Mouse (Mus musculus) gastrocnemius, adult 2 months (tissue): Measurements from ENCODE around the gene Chrne. TPM values are rescaled to one million over a fixed set of nuclear protein-coding genes. Genes with fewer than 3 reads are reported as not detected.

ENCODE experiments used
- DNase-seq: peaks from one replicate; pipeline ENCODE4 v3.0.0; 2022
- H3K27ac ChIP-seq: fragments of 200-600 bp; 2 replicates; pipeline ENCODE4 v1.8.1; 2022; ENCODE audit warnings: mild to moderate bottlenecking
- H3K4me3 ChIP-seq: fragments of 200-600 bp; 2 replicates; pipeline ENCODE4 v1.8.1; 2022; ENCODE audit warnings: mild to moderate bottlenecking, moderate library complexity
- CTCF ChIP-seq: fragments of 200-600 bp; IDR thresholded peaks from 2 replicates; pipeline ENCODE4 v1.8.1; 2022; ENCODE audit warnings: antibody characterized with exemption, mild to moderate bottlenecking, moderate library complexity
- intact Hi-C: fragments of 180-260 bp; cut with DNase I; formaldehyde crosslinking; loops from one replicate; pipeline ENCODE4 v1.15.1; 2025
- total RNA-seq, 2 experiments: library from RNA; stranded (reverse); gene quantifications; 2 replicates each; pipeline ENCODE4 v1.2.3; 2021

Chrne gene
- total RNA-seq, 2 experiments from 2014 or later: 11.0 to 18.4 TPM

GRCm38 (mm10) chr11:70649185-70649734 lies 30.2 kb upstream of the Chrne start:
- no peak for DNase-seq
- Histone ChIP-seq H3K4me3 (peak overlapping the region; percentile 91), H3K27ac (peak overlapping the region; percentile 92; the same call in 1 of the 2 replicates)
- no peak for TF ChIP-seq CTCF
- intact Hi-C loops: loop anchor here (2.0 to 10.0 kb wide), 2 partner anchors 50 to 654 kb away; partner anchors contain the start of genes Gabarap and Phf23

- intact Hi-C loops: loop anchor here (2.0 to 10.0 kb wide), 2 partner anchors 50 to 654 kb away; partner anchors contain the start of genes Gabarap and Phf23
These were observed 29.5 kb upstream of the Chrne start for GRCm38 (mm10) chr11:70648512-70648911.

GRCm38 (mm10) chr11:70647716-70648420 lies 28.9 kb upstream of the Chrne start:
- Histone ChIP-seq H3K27ac (peak overlapping the region; percentile 94), H3K4me3 (peak overlapping the region; percentile 91)
- peak; percentile 60 for DNase-seq
- intact Hi-C loops: loop anchor here (2.0 to 10.0 kb wide), 2 partner anchors 51 to 653 kb away; partner anchors contain the start of genes Gabarap and Phf23
- no peak for TF ChIP-seq CTCF

More at GRCm38 (mm10) chr11:70648512-70648911, 29.5 kb upstream of the Chrne start:
- H3K4me3 ChIP-seq: peak overlapping the region; percentile 91
- no peak for TF ChIP-seq CTCF
- DNase-seq: no peak
- H3K27ac ChIP-seq: peak overlapping the region; percentile 94

GRCm38 (mm10) chr11:70646691-70647650 lies 28.0 kb upstream of the Chrne start, which contains the start of the genes Rnf167 and Slc25a11:
Rnf167 (plus strand) TSS chr11:70647235.
Slc25a11 (minus strand) TSS chr11:70647479.
- DNase-seq: peak; percentile 98
- no peak; the same call in 1 of the 2 replicates for TF ChIP-seq CTCF
- H3K27ac ChIP-seq: peak within 1 kb of the TSS; percentile 97
- intact Hi-C loops: loop anchor here (10.0 kb wide), 1 partner anchor 652 kb away; the partner anchor contains the start of genes Gabarap and Phf23
- peak within 1 kb of the TSS; percentile 91 for H3K4me3 ChIP-seq

- no peak for DNase-seq
- intact Hi-C loops: loop anchor here (10.0 kb wide), 1 partner anchor 651 kb away; the partner anchor contains the start of genes Gabarap and Phf23
- TF ChIP-seq CTCF: no peak
- Histone ChIP-seq H3K27ac (peak overlapping the region; percentile 97), H3K4me3 (peak overlapping the region; percentile 91)
These were observed 27.2 kb upstream of the Chrne start for GRCm38 (mm10) chr11:70646259-70646555.

GRCm38 (mm10) chr11:70645461-70646258 lies 26.6 kb upstream of the Chrne start:
- peak overlapping the region; percentile 91 for H3K4me3 ChIP-seq
- intact Hi-C loops: loop anchor here (10.0 kb wide), 1 partner anchor 651 kb away; the partner anchor contains the start of genes Gabarap and Phf23
- no peak for TF ChIP-seq CTCF
- DNase-seq: no peak
- H3K27ac ChIP-seq: peak overlapping the region; percentile 97

- DNase-seq: no peak
- no peak for TF ChIP-seq CTCF
- intact Hi-C loops: loop anchor here (10.0 kb wide), 1 partner anchor 650 kb away; the partner anchor contains the start of genes Gabarap and Phf23
- H3K27ac ChIP-seq: peak overlapping the region; percentile 66
- no peak overlapping the region; the same call in 1 of the 2 replicates for H3K4me3 ChIP-seq
These were observed 25.6 kb upstream of the Chrne start for GRCm38 (mm10) chr11:70644564-70645103.

- H3K4me3 ChIP-seq: no peak overlapping the region
- peak; percentile 75 for DNase-seq
- peak overlapping the region; percentile 66 for H3K27ac ChIP-seq
- TF ChIP-seq CTCF: no peak
- intact Hi-C loops: loop anchor here (10.0 kb wide), 1 partner anchor 648 kb away; the partner anchor contains the start of genes Gabarap and Phf23
These were observed 24.0 kb upstream of the Chrne start for GRCm38 (mm10) chr11:70643051-70643450.

- intact Hi-C loops: loop anchor here (10.0 kb wide), 1 partner anchor 646 kb away; the partner anchor contains the start of genes Gabarap and Phf23
- TF ChIP-seq CTCF: no peak
- DNase-seq: no peak
- no peak overlapping the region for H3K4me3 ChIP-seq
- H3K27ac ChIP-seq: no peak overlapping the region
These were observed 22.2 kb upstream of the Chrne start for GRCm38 (mm10) chr11:70641241-70641640.

GRCm38 (mm10) chr11:70639976-70640375 lies 21.0 kb upstream of the Chrne start:
- no peak overlapping the region for H3K4me3 ChIP-seq
- no peak for TF ChIP-seq CTCF
- intact Hi-C loops: loop anchor here (10.0 kb wide), 1 partner anchor 645 kb away; the partner anchor contains the start of genes Gabarap and Phf23
- H3K27ac ChIP-seq: no peak overlapping the region
- DNase-seq: no peak
